Mouse (Mus musculus) left cerebral cortex, postnatal 36 days (tissue): ENCODE results near the gene Gm20671. TPM values are rescaled to one million over a fixed set of nuclear protein-coding genes. Genes with fewer than 3 reads are reported as not detected.
"Not testable (repeated sequence)": the region's sequence is repeated elsewhere in the genome, so short reads cannot be mapped to it uniquely, and the experiment has no call there.

Experiments
- DNase-seq, 2 experiments: peaks; one replicate each; pipeline ENCODE4 v3.0.0; 2021 to 2022; ENCODE audit warnings: low spot score in 2 of 2, mixed read lengths in 1 of 2
- intact Hi-C: fragments of 180-260 bp; cut with DNase I; formaldehyde crosslinking; loops from one replicate; pipeline ENCODE4 v1.15.1; 2025
- total RNA-seq, 2 experiments: library from RNA; stranded (reverse); gene quantifications; 2 replicates each; pipeline ENCODE4 v1.2.3; 2021

The Gm20671 gene
- total RNA-seq = not detected

DNA sequence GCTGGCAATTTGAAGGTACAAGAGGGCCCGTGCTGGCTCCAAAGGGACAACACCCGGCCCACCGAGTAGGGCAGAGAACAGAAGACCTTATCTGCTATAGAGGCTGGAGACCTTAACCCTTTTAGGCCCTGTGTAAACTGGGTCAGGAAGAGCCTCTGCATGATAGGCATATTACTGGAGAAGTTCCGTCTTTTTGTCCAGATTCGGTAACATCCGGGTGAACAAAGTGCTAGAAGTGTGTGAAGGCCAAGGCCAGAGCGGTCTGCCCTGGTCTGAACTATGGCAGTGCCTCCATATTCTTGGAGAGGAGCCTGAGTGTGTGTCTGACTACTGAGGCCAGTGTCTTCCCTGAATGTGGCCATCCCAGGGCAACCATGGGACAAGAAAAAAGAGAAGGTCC lies at the start of gene Gm20671:
TSS of gene Gm20671 (minus strand) at position 101 of the 400 bp plus-strand sequence.
- intact Hi-C loops = no loop called here
- DNase-seq = no peak

DNA sequence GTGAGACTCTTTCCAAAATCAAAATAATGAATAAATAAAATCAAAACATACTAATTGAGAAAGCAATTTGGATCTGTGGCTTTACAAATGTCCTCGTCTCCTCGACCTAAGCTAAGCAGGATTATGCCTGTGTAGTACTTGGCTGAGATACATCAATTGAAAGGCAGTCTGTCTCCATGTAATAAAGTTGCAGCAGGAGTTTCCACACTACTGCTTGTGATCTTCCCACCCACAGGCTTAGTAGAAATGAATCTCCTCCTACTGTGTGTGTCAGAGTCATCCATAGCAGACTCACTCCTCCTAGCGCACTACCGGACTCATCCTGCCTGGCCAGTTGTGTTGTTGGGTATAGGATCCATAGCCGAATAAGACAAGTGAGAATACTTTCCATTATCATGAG lies 45.4 kb upstream of the Gm20671 start:
- no peak for DNase-seq
- intact Hi-C loops = no loop called here

- no peak for DNase-seq
- intact Hi-C loops = no loop called here
Measured at GRCm38 (mm10) chr5:32869389-32870024, 42.6 kb upstream of the Gm20671 start.

DNA sequence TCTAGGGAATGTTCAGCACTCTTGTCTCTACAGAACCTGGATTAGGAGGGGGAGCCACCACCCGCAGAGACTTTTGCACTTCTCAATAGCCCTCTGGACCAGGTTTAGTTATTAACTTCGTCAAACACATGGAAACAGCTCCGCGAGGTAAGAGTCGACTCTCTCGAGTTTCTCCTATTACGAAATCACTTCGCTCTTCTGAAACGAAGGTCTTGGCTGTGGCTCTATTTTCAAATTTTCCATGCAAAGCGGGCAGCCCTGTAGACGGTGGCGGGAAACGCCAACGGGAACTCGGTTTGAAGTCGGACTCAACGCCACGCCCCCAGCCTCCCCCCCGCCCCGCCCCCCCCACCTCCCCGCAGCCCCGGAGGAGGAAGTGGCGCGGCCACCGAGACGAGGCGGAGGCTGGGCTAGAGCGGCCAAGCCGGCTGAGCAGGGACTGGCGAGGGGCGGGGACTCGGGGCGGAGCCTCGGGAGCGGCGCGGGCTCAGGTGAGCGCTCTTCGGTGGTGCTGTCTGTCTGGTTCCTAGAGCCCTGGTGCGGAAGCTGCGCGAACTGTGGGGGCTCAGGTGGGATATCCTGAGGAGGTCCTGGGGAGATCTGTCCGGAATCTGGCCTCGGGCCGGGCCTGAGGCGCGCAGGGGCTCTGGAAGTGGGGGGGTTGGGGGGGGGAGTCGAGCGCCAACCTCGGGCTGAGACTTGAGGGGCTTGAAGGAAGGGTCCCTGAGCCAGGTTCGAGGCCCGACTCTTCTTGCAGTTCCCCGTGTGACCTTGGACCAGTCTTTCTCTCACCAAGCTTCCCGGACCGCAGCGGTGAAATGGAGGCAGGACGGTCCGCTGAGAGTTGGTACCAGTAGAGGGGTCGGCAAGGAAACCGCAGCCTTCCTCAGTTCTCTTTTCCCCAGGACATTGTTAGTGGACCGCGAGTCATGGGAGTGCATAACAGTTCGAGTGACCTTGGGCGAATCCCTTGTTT lies 36.6 kb upstream of the Gm20671 start, which contains the start of gene Depdc5:
TSS of gene Depdc5 (plus strand) at position 449 of the 976 bp plus-strand sequence.
- intact Hi-C loops = no loop called here
- DNase-seq = peak; percentile 87 to 89

DNA sequence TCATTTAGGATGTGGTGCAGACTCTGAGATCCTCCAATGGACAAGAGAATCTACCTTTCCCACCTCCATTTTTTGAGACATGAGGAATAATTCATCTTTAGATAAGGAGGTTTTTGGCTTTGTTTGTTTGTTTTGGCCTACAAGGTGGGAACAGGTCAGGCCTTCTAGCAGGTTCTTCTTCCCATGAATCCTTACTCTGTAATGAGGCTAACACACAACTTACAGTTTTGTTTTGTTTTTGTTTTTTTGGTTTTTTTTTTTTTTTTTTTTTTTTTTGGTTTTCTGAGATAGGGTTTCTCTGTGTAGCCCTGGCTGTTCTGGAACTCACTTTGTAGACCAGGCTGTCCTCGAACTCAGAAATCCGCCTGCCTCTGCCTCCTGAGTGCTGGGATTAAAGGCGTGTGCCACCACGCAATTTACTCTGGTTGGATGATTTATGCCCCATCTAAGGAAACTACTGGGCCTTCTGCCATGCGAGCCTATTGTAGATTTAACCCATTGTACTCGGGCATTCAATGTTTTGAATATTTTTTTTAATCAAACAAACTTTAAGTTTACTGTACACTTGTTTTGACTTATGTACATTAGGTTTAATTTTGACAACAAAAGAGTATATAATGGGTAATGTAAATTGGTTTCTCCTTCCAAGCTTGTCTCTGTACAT lies 35.7 kb upstream of the Gm20671 start:
- intact Hi-C loops = no loop called here
- no peak for DNase-seq

DNA sequence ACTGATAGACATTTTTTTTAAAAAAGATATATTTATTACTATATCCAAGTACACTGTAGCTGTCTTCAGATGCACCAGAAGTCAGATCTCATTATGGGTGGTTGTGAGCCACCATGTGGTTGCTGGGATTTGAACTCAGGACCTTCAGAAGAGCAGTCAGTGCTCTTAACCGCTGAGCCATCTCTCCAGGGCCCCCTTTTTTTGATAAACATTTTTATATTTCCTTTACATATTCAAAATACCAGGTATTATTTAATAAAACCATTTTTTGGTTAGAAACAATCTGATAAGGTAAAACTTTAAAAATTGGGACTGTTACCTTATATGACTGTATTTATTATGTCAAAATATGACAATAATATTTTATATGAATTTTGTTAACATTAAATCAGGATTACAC lies 34.2 kb upstream of the Gm20671 start:
- no peak for DNase-seq
- intact Hi-C loops = no loop called here

DNA sequence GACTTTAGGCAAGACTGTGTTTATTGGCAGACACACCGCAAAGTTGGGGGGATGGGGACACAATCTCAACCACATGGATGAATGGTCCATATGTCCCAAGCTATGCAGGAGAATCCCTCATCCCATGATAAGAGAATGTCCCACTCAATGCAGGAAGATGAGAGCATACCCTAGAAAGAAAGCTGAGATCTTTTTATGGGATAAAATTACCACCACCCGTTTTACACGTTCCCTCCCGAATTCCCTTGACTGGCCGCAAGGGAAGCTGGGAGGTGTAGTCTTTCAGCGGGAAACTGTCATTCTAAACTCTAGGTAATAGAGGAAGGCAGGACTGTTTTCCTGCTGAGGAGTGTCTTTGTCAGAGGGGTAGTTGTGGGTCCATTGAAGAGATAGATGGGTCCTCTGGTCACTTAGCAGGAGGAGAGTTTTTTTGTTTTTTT lies 30.9 kb upstream of the Gm20671 start:
- intact Hi-C loops = no loop called here
- peak; percentile 50 for DNase-seq

DNA sequence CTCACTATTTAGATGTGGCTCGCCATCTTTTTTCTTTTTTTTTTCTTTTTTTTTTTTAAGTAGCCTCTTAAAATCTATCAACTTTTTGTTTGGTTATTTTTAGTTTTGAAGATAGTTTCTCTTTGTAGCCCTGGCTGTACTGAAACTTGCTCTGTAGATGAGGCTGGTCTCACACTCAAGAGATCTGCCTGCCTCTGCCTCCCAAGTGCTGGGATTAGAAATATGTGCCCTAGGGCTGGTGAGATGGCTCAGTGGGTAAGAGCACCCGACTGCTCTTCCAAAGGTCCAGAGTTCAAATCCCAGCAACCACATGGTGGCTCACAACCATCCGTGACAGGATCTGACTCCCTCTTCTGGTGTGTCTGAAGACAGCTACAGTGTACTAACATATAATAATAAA lies 28.4 kb upstream of the Gm20671 start:
- DNase-seq, intact Hi-C loops: not testable (repeated sequence)

DNA sequence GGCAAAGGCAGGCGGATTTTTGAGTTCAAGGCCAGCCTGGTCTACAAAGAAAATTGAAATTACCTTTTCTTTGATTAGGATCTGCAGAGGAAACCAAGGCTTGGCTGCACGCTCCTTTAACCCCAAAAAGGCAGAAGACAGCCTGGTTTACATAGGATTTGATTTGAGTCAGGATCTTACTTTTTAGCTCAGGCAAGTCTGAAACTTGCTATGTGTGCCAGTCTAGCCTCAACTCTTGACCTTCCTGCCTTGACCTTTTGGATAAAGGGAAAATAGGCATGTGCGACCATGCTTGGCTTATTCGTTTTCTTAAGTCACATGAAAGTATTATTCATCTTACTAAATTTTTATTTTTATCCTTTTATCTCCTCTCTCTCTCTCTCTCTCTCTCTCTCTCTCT lies 27.9 kb upstream of the Gm20671 start:
- DNase-seq = no peak
- intact Hi-C loops = loop anchor here (1.0 to 5.0 kb wide), 2 partner anchors 68 to 141 kb away; partner anchors contain the start of gene Pisd

- peak; percentile 99 for DNase-seq
- intact Hi-C loops = loop anchor here (1.0 to 5.0 kb wide), 2 partner anchors 67 to 140 kb away; partner anchors contain the start of gene Pisd
Measured at GRCm38 (mm10) chr5:32853731-32854507, 27.0 kb upstream of the Gm20671 start, which contains the start of gene Prr14l. Gene Prr14l, minus strand, starts transcription at chr5:32854256.

- no peak for DNase-seq
Measured at GRCm38 (mm10) chr5:32852026-32852425, 25.1 kb upstream of the Gm20671 start.

DNA sequence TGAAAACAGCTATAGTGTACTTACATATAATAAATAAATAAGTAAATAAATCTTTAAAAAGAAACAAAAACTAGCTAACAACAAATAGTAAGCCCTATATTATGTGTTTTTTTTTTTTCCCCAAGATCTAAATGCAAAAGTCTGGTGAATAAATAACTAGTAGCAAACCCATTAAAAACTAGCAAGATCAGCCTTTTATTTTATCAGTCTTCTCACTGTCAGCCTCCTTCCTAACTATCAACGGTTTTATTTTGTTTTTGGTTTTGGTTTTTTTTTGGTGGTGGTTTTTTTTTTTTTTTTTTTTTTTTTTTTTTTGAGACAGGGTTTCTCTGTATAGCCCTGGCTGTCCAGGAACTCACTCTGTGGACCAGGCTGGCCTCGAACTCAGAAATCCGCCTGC lies 22.7 kb upstream of the Gm20671 start:
- DNase-seq, intact Hi-C loops: not testable (repeated sequence)

More at GRCm38 (mm10) chr5:32852026-32852425, 25.1 kb upstream of the Gm20671 start:
- intact Hi-C loops = loop anchor here (5.0 kb wide), 1 partner anchor 65 kb away; the partner anchor contains the start of gene Pisd

DNA sequence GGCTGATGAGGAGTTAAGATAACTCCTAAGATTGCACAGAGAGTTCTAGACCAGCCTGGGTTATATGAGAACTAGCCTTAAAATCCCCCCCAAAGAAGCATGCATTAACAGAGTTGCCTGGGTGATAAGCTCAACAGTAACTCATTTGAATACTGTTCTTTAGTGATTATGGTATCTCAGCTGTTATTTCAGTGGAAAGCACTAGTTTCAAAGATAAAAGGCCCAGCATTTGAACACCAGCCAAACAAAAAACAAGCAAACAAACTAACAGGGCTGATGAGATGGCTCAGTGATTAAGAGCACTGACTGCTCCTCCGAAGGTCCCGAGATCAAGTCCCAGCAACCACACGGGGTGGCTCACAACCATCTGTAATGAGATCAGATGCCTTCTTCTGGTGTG lies 22.3 kb upstream of the Gm20671 start:
- intact Hi-C loops = no loop called here
- DNase-seq = no peak

DNA sequence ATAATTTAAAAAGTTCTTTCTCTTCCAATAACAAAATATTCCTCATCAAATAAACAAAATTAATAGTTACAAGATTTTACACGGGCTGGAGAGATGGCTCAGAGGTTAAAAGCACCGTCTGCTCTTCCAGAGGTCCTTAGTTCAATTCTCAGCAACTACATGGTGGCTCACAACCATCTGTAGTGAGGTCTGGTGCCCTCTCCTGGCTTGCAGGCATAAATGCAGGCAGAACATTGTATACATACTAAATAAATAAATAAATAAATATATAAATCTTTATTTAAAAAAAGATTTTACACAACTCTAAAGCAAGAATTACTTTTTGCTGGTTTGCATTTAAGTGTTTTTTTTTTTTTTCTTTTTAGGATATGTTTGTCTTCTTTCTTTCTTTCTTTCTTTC lies 13.1 kb upstream of the Gm20671 start:
- intact Hi-C loops = no loop called here
- DNase-seq = no peak

- intact Hi-C loops = no loop called here
- DNase-seq = no peak
Measured at GRCm38 (mm10) chr5:32836976-32837375, 10.1 kb upstream of the Gm20671 start.

DNA sequence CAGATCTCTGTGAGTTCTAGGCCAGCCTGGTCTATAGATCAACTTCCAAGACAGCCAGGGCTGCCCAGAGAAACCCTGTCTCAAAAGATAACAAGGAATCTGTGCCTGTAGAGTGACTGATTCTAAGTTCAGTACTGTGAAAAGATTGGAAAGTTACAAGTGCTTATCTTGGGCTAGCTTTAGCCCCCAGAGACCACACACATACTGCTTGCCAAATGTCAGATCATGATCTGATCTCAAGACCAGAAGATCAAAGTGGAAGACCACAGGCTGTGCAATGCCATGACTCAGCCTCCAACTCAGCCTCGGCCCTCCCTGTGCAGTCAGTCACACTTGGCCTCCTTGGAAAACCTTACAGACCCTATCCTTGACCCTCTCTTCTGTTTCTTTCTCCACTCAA lies 7.6 kb upstream of the Gm20671 start:
- no peak for DNase-seq
- intact Hi-C loops = no loop called here

DNA sequence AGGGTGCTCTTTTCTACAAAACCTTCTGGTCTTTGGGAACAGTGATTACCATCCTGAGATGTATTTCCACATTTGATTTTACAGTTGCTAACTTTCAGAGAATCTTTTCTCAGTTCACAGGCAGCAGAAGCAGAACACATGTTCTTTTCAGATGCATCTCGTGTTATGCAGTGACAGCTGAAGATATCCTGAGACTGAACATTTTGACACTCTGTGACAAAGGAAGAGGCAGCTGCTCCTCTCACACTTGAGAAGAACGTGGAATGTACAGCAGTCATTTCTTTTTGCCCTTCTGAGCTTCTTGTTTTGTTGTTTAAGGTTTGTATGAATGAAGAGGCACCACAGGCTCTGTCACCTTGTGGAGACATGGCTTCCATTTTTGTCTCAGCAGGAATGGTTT lies 3.1 kb upstream of the Gm20671 start:
- no peak for DNase-seq
- intact Hi-C loops = no loop called here

- not testable (repeated sequence) for DNase-seq
Measured at GRCm38 (mm10) chr5:32828766-32829165, 1.9 kb upstream of the Gm20671 start.

GRCm38 (mm10) chr5:32820471-32820870 lies 6.4 kb downstream of the Gm20671 start:
- intact Hi-C loops = no loop called here
- DNase-seq = no peak

More at GRCm38 (mm10) chr5:32828766-32829165, 1.9 kb upstream of the Gm20671 start:
- intact Hi-C loops = not testable (repeated sequence)
